Mouse (Mus musculus) liver, adult 2 months (tissue): Measurements from ENCODE around the gene Ruvbl1.

Experiments used
- CTCF ChIP-seq: fragments of 200-500 bp; IDR thresholded peaks from 2 replicates; pipeline ENCODE4 v1.5.1; 2011; ENCODE audit warnings: low read depth, low read length, control low read depth
- POLR2A ChIP-seq: fragments of 200-500 bp; IDR thresholded peaks from 2 replicates; pipeline ENCODE4 v1.6.1; 2011; ENCODE audit warnings: low read length, control low read depth; ENCODE audit not compliant: insufficient read depth; ENCODE audit errors: extremely low read depth

GRCm38 (mm10) chr6:88485378-88485777, 20.2 kb downstream of the Ruvbl1 start:
- TF ChIP-seq POLR2A (no peak), CTCF (no peak)
